Mouse (Mus musculus) liver, adult 2 months (tissue): Measurements from ENCODE around the gene Rubcn.

Experiments
- CTCF ChIP-seq: fragments of 200-500 bp; IDR thresholded peaks from 2 replicates; pipeline ENCODE4 v1.5.1; 2011; ENCODE audit warnings: low read depth, low read length, control low read depth
- POLR2A ChIP-seq: fragments of 200-500 bp; IDR thresholded peaks from 2 replicates; pipeline ENCODE4 v1.6.1; 2011; ENCODE audit warnings: low read length, control low read depth; ENCODE audit not compliant: insufficient read depth; ENCODE audit errors: extremely low read depth

DNA sequence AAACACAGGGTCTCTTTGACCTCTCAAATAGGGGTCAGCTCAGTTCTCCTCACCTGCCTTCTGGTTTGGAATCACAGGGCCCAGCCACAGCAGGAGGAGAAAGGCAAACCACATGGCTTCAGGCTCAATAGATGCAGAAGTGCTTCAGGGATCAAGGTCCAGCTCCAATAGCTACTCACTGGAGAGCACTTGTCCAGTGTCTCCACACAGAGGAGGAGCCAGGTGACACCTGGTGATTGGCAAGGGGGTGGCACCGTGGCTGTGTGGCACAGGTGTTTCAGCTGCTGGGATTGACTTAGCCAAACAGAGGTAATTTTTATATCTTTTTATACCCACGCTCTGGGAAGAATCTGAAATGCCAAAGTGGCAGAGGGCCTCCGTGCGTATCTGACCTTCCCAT, 67.2 kb downstream of the Rubcn start, which contains the start of gene Smbd1:
- TF ChIP-seq POLR2A (no peak), CTCF (no peak)
